Mouse (Mus musculus) adrenal gland, adult 2 months (tissue): ENCODE measurements around the gene Scn10a. TPM values are rescaled to one million over a fixed set of nuclear protein-coding genes. Genes with fewer than 3 reads are reported as not detected.
A peak's percentile ranks its signal among the peaks of the same experiment; 100 is the strongest.

ENCODE experiments used
- DNase-seq: peaks from one replicate; pipeline ENCODE4 v3.0.0; 2021
- polyA plus RNA-seq: library from polyadenylated mRNA; depleted of rRNA; stranded (reverse); fragments of >200 nt; gene quantifications from 2 replicates; pipeline ENCODE4 v1.2.3, GENCODE M21; 2012
- total RNA-seq, 2 experiments: library from RNA; stranded (reverse); gene quantifications; 2 replicates each; pipeline ENCODE4 v1.2.3; 2021

Scn10a gene
- total and polyA plus RNA-seq, 3 experiments: not detected

DNA sequence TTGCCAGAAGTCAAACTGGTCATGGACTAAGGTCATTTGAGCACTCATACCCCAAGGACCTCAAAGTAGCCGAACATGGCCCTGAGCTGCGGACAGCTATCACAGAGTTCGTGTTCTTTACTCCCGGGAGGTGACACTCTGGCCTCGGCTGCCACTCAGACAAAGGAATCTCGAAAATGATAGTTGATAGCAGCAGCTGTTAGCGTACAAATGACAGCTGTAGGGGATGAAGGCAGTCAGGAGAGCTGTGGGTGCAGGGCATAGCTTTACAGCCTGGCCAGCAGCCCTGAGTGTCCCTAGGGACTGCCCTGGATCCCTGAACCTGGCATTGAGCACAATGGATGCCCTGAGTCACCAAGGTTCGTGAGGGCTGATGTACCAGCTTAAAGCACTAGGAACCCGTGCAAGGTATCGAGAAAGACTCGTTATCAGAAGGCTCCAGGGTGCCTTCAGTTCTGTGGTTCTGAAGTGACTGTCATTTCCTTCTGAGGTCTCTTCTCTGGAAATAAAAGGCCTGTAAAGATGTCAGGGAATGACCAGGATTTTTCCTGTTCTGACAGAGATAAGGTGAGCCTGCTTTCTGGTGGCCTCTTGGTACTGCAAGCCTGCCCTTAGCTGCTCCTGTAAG is 84.8 kb downstream of the Scn10a start:
- DNase-seq: peak; percentile 43

DNA sequence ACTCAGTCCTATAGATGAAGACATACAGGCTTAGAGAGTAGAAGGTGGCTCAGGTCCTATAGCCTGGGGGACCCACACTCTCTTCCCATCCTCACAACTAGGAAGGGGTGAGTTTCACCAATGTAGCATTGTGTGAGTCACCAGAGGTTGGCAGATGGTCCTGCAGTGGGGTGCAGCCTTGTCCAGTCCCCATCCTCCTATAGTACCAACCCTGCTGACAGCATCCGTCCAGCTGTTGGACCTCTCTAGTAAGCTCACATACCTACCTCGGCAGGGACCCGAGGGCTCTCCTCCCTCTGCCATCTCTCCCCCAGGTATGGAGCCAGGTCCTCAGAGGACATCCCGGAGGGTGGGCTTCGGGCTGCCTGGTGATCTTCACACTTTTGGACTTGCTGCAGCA is 85.6 kb downstream of the Scn10a start:
- DNase-seq: no peak

DNA sequence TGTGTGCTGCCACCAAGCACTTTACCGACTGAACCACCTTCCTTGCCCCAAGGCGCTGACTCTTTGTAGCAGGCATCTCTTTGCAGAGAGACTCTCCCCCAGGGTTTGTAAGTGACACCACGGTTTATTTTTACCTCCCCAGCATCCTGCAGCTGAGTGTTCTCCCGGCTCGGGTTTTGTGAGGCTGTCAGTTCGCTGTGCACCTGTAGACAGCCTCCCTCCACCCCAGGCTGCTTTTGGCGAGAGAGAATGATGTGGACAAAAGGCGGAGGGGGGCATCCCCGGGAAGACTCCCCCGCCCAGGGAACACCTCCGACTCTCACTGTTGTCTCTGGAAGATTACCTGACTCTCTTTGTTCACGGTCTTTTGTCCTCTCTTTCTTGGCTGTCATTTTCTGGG is 86.3 kb downstream of the Scn10a start:
- DNase-seq: no peak

DNA sequence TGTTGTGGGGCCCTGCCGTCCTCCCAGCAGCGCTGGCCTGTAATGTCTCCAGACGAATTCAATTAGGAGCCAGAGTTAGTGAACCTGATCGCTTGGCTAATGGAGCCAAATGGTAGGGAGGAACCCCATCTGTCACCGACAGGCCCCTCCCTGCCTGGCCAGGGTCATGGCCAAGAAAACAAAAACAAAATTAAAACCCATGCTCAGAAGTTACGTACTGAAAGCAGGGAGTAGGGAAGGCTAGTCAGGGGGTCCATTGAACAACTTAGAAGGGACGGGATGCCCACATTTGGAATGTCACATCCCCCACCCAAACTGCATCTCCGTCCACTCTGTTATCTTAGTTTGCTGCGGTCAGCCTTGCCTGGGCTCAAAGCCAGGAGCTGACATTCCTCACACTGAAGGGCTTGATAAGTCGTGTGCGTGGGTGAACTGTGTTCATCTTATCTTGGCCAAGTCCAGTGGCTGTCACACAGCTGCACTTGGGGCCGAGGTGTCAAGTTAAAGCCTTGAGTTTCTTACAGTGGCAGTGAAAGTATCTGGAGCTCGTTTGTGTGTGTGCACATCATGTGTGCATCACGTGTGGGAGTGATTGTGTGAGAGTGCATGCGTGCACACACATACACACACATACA is 87.1 kb downstream of the Scn10a start:
- DNase-seq: peak; percentile 61

DNA sequence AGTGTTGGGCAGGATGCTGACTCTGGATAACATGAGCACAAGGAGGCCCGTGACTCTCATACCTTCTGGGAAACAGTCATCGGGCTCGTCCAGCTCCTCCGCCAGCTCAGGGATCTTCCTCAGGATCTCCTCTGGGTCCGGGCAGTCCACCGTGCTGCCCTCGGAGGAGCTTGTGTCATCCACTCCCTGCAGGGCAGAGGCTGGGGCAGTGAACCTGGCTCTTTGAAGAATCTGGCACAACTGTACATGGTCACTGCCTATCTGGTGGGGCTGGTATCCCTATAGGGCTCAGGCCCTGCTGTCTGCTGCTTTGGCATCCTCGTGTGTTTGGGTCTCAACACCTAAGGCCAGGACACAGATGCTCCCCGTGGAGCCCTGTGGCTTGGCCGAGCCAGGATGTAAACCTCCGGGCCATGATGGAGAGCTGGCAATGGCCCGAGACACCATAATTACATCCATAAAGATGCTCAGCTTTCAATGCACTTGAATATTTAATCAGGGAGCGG is 87.7 kb downstream of the Scn10a start:
- DNase-seq: no peak

DNA sequence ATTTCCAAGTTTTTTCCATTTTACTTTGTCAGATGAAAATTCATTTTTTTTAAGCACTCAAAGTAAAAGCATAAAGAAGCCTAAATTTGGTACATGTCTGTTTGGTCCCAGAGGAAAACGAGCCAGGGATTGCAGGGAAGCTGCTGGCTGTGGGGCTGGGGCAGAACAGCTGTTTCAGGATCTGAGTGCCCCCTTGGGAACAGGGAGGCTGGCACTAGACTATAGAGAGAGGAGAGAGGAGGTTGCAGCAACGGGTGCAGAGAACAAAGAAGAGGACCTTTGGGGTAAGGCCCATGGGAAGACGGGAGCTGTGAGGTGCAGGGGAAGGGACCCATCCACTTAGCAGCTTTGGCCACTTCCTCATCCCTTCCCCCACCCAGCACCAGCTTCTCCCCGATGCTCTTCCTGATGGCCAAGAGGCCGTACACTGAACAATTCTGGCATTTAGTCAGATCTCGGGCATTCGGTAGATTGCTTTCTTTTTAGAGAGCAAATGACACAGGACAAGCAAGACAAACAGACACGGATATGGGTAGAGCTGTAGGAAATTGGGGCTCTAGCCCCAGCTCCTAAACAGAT is 90.3 kb downstream of the Scn10a start:
- no peak for DNase-seq

DNA sequence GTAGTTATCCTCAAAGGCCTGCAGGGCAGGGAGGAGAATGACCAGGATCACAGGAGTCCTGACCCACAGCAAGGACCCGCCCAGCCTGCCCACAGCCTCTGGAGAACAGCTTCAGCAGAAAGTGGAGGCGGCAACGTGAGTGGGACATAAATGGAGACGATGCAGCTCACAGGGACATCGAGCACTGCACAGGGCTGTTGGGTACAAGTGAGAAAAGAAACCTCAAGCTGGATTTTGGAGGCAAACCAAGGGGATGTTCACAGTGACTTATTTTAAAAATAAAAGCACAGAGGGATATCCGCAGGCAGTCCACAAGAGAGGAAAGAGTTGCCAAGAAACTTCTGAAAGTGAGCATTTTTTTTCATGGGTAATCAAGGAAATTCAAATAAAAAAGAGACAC is 91.9 kb downstream of the Scn10a start:
- DNase-seq: no peak

DNA sequence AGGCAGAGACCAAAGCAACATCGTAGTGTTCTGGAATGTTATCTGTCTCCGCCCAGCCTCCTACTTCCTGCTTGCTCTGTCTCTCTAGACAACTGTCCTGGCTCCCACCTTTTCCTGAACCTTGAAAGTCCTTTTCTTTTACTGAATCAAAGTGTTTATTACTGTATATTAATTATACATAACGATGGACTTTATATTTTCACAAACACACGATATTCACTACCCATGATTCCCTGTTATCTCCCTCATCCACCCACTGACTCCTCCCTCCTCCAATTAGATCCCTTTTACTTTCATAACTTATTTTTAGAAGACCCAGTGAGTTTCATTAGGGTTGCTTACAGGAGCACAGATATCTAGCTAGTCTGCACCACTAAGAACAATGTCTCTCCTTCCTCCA is 95.0 kb downstream of the Scn10a start:
- no peak for DNase-seq

DNA sequence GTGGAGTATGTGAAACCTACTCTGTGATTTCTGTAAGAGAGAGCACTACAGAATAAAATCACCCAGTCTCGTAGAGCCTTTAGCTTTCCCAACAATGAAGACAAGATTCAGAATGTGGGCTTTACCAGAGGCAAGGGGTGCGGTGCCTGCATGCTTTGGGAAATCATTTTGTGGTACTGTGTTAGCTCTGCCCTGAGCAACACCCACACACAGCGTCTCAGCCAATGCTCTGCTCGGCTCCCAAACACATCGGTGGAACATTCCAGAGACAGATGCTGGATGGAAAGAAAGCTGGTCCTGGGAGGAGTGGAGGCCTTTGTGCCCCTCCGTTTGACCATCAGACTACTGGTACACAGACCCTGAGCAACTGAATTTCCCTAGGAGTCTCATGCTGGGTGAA is 104.3 kb downstream of the Scn10a start:
- no peak for DNase-seq

DNA sequence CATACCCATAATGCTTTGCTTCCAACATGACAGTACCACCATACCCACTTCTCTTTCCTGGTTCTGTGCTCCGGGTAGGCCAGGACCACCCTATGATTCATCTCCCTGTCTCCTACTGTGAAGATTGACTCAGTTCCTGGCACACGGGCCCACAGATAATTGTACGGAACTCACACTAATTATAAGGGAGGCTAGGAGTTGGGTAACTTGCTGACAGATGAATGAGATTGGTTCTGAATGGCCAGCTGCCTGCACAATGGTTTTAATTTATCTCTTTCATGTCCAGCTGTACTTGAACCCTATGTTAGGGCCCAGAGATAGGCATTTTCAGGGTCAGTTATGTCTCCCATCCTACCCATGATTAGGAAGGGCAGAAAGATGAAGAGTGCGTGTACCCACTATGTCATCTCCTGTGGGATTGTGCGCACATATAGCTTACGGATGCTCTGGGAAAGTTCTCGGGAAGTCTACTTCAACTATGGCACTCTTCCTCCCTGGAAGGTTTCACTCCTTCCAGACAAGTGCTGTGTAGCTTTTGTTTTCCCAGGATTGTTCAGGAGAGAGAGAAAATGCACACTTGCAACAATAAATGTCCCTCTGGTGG is 108.5 kb downstream of the Scn10a start:
- no peak for DNase-seq

DNA sequence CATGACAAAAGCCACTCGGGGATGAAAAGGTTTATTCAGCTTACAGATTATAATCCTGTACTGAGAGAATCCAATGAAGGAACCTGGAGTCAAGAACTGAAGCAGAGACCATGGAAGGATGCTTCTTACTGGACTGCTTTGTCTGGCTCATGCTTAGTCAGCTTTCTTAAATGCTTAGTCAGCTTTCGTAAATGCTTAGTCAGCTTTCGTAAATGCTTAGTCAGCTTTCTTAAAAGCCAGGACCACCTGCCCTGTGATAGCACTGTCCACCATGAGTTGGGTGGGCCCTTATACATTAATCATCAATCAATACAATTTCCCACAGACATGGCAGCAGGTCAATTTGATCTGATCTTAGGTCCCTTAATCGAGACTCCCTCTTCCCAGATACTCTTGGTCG is 112.2 kb downstream of the Scn10a start:
- DNase-seq: no peak

DNA sequence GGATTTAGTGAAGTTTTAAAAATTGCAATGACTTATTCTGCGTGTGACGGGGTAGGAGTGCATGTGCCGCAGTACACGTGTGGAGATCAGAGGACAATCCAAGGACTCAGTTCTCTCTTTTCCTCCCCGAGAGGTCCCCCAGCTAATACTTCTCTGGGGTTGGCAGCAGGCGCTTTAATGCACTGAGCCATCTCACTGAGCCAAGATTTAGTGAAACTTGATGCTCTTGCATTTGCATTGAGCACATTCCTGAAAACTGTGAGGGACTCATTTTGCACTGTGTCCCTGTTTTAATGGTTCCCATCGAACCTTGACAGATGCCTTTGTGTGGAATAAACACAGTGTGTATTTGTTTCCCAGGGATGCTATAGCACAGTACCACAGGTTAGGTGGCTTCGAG is 114.5 kb downstream of the Scn10a start:
- no peak for DNase-seq

DNA sequence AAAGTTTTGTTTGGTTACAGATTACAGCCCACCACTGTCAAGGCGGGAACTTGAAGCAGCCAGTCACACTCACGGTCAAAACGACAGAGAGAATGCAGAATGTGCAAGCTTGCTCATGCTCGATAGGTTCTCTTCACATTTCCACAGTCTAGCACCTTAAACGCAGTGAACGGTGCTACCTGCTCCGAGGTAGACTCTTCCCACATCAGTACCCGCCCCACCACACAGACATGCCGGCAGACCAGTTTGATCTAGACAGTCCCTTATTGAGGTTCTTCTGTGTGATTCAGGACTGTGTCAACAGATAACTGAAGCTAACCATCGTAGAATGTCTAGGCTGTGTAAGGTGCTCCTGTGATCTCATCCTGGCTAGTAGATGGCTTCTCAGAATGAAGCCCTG is 120.6 kb downstream of the Scn10a start:
- DNase-seq: no peak

DNA sequence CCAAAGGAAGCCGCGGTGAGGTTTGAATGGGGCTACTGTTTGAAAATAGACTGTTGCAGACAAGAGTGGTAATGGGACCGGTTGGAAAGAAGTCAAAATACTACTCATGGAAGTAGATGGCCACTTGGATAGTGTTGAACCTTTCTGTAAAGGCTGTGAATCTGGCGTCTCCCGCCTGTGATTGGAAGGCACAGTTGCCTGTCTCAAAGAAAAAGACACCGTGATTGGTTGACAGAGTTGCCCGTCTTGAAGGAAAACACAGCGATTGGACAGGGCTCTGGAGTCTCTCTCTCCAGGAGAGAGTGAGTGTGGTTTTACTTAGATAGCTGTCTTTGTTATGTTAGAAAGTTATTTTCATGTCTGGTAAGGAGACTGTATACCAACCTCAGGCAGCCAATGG is 121.8 kb downstream of the Scn10a start:
- no peak for DNase-seq

DNA sequence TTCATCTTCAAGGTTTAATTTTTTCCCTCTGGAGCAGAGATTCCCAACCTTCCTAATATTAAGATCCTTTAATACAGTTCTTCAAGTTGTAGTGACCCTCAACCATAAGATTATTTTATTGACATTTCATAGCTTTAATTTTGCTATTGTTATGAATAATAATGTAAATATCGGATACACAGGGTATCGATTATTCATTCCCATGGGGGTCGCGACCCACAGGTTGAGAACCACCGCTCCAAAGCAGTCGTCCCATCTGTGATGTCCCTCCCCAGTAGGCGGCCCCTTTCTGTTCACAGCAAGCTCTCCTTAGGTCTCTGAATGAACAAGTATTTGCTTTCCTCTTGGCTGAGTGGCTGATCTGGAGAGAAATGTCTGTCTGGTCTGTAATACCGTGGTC is 129.5 kb downstream of the Scn10a start:
- no peak for DNase-seq

DNA sequence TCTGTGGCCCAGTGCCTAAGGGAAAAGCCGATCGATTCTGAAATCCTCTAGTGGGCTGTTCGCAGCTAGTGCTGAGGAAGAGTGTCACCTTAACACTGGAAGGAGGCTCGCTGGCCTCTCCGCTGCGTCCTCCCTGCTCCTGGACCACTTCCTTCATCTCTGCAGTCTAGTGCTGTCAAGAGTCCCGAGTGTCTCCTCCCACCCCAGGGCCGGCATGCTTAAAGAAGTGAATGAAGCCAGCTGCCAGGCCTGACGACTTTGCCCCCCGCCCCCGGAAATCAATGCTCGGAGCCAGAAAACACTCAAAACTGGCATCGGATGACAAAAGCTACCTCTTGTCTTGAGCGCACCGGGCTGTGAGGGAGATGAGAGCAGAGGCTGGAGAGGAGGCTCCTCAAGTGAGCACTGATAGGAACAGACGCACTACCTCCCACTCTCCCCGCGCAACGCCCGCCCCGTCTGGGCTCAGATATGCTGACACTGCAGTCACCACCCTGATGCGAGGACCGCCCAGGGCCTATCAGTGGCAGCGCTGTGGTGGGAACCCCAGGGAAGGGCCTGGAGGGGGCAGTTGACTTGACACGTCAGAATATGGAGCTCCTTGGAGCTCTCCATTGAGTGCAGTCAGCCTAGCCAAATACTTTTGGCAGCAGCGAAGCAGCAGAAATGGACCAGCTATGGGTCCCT is 130.2 kb downstream of the Scn10a start:
- DNase-seq: no peak

DNA sequence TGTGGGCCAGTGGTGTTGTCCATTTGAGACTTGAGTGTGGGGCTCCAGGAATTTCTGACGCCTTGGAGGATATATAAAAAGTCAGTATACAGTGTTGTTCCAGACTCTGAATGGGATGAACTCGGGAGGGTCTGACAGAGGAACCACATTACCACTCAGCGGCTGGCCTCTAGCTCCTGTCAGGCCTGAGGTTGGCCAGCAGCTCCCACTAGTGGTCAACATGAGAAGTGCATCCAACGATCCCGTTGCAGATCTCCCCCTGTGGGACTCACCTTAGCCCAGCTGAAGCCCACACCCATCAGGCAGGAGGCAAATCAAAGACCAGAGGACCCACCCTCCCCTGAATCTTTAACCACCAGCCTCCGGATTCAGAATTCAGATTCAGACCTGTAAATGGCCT is 138.5 kb downstream of the Scn10a start:
- peak; percentile 72 for DNase-seq

DNA sequence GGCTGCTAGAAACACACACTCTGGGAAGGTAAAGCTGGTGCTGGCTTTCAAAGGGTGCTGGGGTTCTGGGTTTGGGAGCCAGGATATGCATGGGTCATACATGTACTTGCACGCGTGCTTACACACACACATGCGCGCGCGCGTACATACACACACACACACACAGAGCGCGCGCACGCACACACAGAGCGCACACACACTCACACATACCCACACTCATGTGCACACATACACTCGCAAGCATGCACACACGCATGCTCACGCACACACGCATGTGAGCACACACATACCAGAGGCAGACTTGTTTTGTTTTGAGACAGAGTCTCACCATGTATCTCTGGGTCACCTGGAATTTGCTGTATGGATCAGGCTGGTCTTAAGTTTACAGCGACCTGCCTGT is 138.9 kb downstream of the Scn10a start:
- no peak for DNase-seq

DNA sequence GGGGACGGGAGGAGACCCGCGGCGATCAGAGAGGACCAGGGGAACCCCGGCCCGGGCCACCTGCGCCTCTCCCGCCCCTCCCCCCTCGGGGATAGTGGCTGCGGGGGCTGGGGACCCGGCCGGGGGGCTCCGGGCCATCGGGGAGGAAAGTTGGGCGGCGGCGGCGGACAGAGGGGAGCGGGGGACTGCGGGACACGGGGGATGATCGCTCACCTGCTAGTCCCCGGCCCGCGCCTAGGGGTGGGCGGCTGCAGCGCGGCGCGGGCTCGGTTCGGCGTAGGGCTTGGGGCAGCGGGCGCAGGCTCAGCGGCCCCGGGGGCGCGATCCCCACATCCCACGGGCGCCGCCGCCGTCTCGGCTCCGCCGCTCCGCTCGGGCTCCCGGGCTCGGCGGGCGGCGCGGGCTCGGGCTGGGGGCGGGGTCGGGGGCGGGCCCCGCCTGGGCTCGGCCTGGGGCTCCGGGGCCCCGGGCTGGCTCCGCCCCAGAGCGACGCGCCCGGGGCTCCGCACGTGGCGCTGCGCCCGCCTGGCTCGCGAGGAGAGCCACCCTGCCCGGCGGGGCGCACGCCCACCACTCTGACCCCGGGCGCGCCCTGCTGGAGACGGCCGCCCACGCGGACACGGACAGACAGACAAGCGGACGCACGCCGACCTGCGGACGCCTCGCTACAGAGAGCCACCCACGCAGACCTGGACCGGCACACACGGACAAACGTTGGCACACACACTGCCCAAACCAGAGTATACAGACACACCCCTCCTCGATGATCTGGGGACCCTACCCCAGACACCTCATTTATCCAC is 140.3 kb downstream of the Scn10a start, which contains the start of gene Scn5a:
Scn5a (minus strand) TSS at position 381 of the 803 bp plus-strand sequence.
- peak; percentile 54 for DNase-seq

DNA sequence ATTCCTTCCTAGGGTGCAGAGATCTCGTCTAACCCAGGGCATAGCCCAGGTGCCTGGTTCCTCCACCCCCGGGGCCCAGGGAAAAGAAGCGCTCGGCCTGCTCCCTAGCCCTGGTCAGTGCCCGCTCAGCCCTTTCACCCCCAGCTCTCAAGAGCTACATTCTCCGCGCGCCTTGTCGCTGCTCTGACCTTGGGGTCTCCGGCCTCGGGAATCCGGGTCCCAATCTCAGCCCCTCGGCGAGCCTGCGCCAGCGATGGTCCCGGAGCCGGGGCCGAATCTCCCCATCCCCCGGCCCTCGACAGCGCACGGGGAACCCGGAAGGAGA is 140.8 kb downstream of the Scn10a start:
- DNase-seq: no peak

DNA sequence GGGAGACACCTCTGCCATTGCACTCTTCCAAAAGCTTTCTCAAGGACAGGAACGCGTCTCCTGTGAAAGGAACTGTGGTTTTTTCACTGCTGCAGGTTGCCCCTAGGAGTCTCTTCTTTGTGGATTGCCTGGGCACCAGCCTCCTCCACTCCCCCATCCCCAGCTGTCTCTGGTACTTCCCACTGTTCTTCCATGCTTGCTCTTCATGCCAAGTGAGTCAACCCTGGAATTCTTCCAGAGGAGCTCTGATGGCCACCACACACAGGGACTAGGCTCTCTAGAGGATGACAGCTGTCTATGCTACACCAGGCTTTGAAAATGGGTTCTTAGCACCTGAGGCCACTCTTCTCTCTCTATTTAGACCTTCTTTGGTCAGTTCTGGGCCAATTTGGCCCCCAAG is 142.1 kb downstream of the Scn10a start:
- peak; percentile 16 for DNase-seq

DNA sequence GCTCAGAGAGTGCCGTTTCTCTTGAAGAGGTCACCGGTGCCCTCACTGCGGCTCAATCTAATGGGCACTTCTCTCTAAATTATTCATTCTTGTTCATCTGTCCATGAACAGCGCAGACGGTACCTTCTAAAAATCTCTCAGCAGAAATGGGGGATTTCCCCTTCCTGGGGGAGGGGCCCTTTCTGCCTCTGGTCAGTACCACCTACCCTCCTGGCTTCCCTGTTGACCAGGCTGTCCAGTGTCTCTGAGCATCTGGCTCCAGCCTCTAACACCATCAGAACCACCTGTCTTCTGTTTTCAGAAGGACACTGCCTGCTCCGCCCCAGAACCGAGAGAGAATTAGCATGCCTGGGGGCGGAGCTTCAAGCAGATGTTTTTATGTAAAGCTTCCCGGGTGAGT is 143.4 kb downstream of the Scn10a start:
- DNase-seq: no peak
